Mouse (Mus musculus): ENCODE data around the gene Fasn. TPM values are rescaled to one million over a fixed set of nuclear protein-coding genes. Genes with fewer than 3 reads are reported as not detected.

Gene Fasn
- polyA plus RNA-seq, 1 experiment from 2014 or later: 107 TPM

DNA sequence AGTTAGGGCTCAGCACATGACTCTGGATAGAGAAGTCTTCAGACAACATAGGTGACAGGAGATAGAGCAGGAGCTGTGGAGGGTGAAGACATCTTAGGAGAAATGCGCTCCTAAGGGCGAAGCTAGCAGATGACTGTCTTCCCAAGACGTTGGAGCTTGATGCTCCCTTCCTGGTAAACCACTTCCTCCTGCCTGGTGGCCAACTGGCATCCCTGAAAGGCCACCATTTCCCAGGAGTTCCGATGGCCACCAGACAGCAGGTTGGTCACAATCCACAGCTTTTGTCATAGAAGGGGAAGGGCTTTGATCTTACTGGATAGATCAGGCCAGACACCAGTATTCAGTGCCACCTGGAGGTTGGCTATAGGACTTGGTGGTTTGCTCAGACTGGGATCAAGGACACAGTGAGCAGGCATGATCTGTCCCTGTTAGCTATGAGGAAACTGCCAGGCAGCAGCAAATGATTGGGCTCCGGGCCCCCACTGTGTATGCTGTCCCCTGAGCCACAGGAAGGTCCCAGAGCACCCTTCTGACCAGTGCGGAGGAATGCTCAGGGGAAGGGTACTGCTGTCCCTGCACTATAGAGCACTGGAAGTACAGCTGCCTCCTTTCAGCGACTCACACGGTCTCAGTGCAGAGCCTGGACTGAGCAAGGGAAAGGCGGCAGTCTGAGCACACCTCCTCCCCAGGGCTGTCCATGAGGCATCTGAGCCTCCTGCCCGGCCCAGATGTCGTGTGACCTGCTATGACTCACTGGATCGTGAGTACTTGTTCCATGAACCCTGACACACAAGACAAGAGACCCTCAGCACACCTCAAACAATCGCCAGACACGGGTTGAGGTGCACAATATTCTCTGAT lies 62.3 kb downstream of the Fasn start:
- H3K27ac ChIP-seq (ENCODE audit: low read depth, low read length): no peak overlapping the region
- H3K36me3 ChIP-seq (ENCODE audit: control insufficient read depth, insufficient read depth, low read length): no peaks in the 10 kb centered on the region
- H3K4me1 ChIP-seq (ENCODE audit: control insufficient read depth, insufficient read depth, low read length): no peaks in the 10 kb centered on the region
- no peak overlapping the region for H3K4me3 ChIP-seq (ENCODE audit: low read depth, low read length)
- H3K4me2 ChIP-seq (ENCODE audit: low read depth, low read length): no peak overlapping the region
- no peak for ATAC-seq (ENCODE audit: low read depth)
- no peaks in the 10 kb centered on the region for H3K9me3 ChIP-seq (ENCODE audit: control insufficient read depth, low read length)
- no peaks in the 10 kb centered on the region for H3K27me3 ChIP-seq (ENCODE audit: control insufficient read depth, insufficient read depth, low read length)
- 73% methylated on average over 14 of the region's 14 CpGs for WGBS
- H3K9ac ChIP-seq (replicated peaks; ENCODE audit: low read depth, low read length): no peak overlapping the region

DNA sequence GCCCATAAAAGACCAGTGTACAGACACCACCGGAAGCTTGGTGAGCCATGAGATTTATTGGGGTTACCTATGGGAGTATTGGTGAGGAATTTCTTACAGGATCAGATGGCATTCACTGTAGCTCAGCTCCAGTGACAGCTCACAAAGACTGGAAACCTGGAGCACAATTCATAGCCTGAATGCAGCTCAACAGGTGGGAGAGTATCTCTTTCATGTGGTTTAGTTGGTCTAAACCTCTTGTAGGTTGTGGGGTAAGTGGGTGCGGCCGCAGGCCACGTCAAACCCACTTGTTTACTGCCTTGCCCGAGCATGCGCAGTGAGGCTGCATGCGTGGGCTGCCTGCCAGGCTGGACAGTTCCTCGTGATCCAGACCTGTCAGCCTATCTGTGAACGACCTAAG lies 64.1 kb downstream of the Fasn start:
- H3K36me3 ChIP-seq (ENCODE audit: control insufficient read depth, insufficient read depth, low read length): no peaks in the 10 kb centered on the region
- H3K27me3 ChIP-seq (ENCODE audit: control insufficient read depth, insufficient read depth, low read length): no peaks in the 10 kb centered on the region
- no peak overlapping the region for H3K27ac ChIP-seq (ENCODE audit: low read depth, low read length)
- no peaks in the 10 kb centered on the region for H3K9me3 ChIP-seq (ENCODE audit: control insufficient read depth, low read length)
- H3K4me3 ChIP-seq (ENCODE audit: low read depth, low read length): no peak overlapping the region
- H3K9ac ChIP-seq (replicated peaks; ENCODE audit: low read depth, low read length): no peak overlapping the region
- no peak for ATAC-seq (ENCODE audit: low read depth)
- H3K4me1 ChIP-seq (ENCODE audit: control insufficient read depth, insufficient read depth, low read length): no peaks in the 10 kb centered on the region
- WGBS: 91% methylated on average over 9 of the region's 9 CpGs
- no peak overlapping the region for H3K4me2 ChIP-seq (ENCODE audit: low read depth, low read length)

Other genes starting within 250 kb of the Fasn start
- 419 and 479 TPM in 2 replicates for gene Arhgdia, start 242.9 kb downstream of the Fasn start, polyA plus RNA-seq (2014; fragmentation: Nextera tagmentation; extraction: Ambion mirVana)
- gene Alyref, start 226.2 kb downstream of the Fasn start, polyA plus RNA-seq (2014; fragmentation: Nextera tagmentation; extraction: Ambion mirVana): 191 and 222 TPM in 2 replicates
- 209 and 236 TPM in 2 replicates for gene Anapc11, start 226.1 kb downstream of the Fasn start, polyA plus RNA-seq (2014; fragmentation: Nextera tagmentation; extraction: Ambion mirVana)
- 1.3 TPM in 1 of 2 replicates, not detected in the other for gene Npb, start 216.1 kb downstream of the Fasn start, polyA plus RNA-seq (2014; fragmentation: Nextera tagmentation; extraction: Ambion mirVana)
- gene Pcyt2, start 206.6 kb downstream of the Fasn start, polyA plus RNA-seq (2014; fragmentation: Nextera tagmentation; extraction: Ambion mirVana): 170 and 187 TPM in 2 replicates
- gene Sirt7, start 199.3 kb downstream of the Fasn start, polyA plus RNA-seq (2014; fragmentation: Nextera tagmentation; extraction: Ambion mirVana): 42.8 and 48.2 TPM in 2 replicates
- gene Mafg, start 190.9 kb downstream of the Fasn start, polyA plus RNA-seq (2014; fragmentation: Nextera tagmentation; extraction: Ambion mirVana): 30.5 and 36.8 TPM in 2 replicates
- gene Pycr1, start 180.8 kb downstream of the Fasn start, polyA plus RNA-seq (2014; fragmentation: Nextera tagmentation; extraction: Ambion mirVana): 15.3 and 24.9 TPM in 2 replicates
- gene Myadml2, start 176.4 kb downstream of the Fasn start, polyA plus RNA-seq (2014; fragmentation: Nextera tagmentation; extraction: Ambion mirVana): 2.3 and 2.5 TPM in 2 replicates
- gene Notum, start 163.4 kb downstream of the Fasn start, polyA plus RNA-seq (2014; fragmentation: Nextera tagmentation; extraction: Ambion mirVana): 1.3 and 6.2 TPM in 2 replicates
- gene Aspscr1, start 151.6 kb downstream of the Fasn start, polyA plus RNA-seq (2014; fragmentation: Nextera tagmentation; extraction: Ambion mirVana): 137 and 141 TPM in 2 replicates
- 87.6 and 95.8 TPM in 2 replicates for gene Cenpx, start 110.8 kb downstream of the Fasn start, polyA plus RNA-seq (2014; fragmentation: Nextera tagmentation; extraction: Ambion mirVana)
- 53.9 and 59.4 TPM in 2 replicates for gene Lrrc45, start 110.6 kb downstream of the Fasn start, polyA plus RNA-seq (2014; fragmentation: Nextera tagmentation; extraction: Ambion mirVana)
- gene Rac3, start 103.1 kb downstream of the Fasn start, polyA plus RNA-seq (2014; fragmentation: Nextera tagmentation; extraction: Ambion mirVana): 70.7 and 135 TPM in 2 replicates
- 10.2 and 10.5 TPM in 2 replicates for gene Dcxr, start 97.3 kb downstream of the Fasn start, polyA plus RNA-seq (2014; fragmentation: Nextera tagmentation; extraction: Ambion mirVana)
- gene Cbr2, start 92.4 kb downstream of the Fasn start, polyA plus RNA-seq (2014; fragmentation: Nextera tagmentation; extraction: Ambion mirVana): 0.39 and 0.81 TPM in 2 replicates
- 0.52 and 2.1 TPM in 2 replicates for gene Hmga1b, start 61.8 kb downstream of the Fasn start, polyA plus RNA-seq (2014; fragmentation: Nextera tagmentation; extraction: Ambion mirVana)
- 89.6 and 91.1 TPM in 2 replicates for gene Rfng, start 40.3 kb downstream of the Fasn start, polyA plus RNA-seq (2014; fragmentation: Nextera tagmentation; extraction: Ambion mirVana)
- gene Gps1, start 40.3 kb downstream of the Fasn start, polyA plus RNA-seq (2014; fragmentation: Nextera tagmentation; extraction: Ambion mirVana): 302 and 312 TPM in 2 replicates
- 44.8 and 47.8 TPM in 2 replicates for gene Dus1l, start 28.1 kb downstream of the Fasn start, polyA plus RNA-seq (2014; fragmentation: Nextera tagmentation; extraction: Ambion mirVana)
- gene Ccdc57, start 108.3 kb upstream of the Fasn start, polyA plus RNA-seq (2014; fragmentation: Nextera tagmentation; extraction: Ambion mirVana): 6.1 and 6.7 TPM in 2 replicates
- gene Slc16a3, start 123.9 kb upstream of the Fasn start, polyA plus RNA-seq (2014; fragmentation: Nextera tagmentation; extraction: Ambion mirVana): 2.9 and 4.6 TPM in 2 replicates
- gene Csnk1d, start 166.8 kb upstream of the Fasn start, polyA plus RNA-seq (2014; fragmentation: Nextera tagmentation; extraction: Ambion mirVana): 57.8 and 81.1 TPM in 2 replicates
- gene Cd7, start 214.9 kb upstream of the Fasn start, polyA plus RNA-seq (2014; fragmentation: Nextera tagmentation; extraction: Ambion mirVana): not detected in 2 replicates
- gene Sectm1b, start 239.0 kb upstream of the Fasn start, polyA plus RNA-seq (2014; fragmentation: Nextera tagmentation; extraction: Ambion mirVana): not detected in 2 replicates

Measured in neural tube, embryonic 14.5 days (tissue).